Mouse (Mus musculus): Measurements from ENCODE around the gene Foxo6. TPM values are rescaled to one million over a fixed set of nuclear protein-coding genes. Genes with fewer than 3 reads are reported as not detected.

Gene Foxo6
- total RNA-seq, 2 experiments from 2014 or later = 8.8 to 10.2 TPM

DNA sequence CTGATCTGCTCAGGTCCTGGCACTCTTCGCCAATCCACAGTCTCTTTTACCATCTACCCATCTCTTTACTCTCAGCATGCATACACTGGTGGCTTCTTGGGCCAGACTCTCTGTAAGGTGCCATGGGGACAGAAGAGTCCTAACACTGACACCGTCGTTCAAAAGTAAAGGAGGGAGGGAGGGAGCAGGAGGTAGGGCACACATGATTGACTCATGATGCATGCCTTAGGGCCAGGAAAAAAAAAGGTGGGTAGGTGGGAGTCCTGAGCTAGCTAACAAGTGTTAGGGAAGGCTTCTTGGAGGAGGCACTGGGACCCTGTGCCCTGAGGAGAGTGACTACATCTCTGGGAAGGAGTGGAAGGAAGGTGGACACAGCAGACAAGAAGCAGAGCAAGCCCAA is 1.9 kb downstream of the Foxo6 start:
- DNase-seq (ENCODE audit: low spot score in 2 of 2) = no peak

DNA sequence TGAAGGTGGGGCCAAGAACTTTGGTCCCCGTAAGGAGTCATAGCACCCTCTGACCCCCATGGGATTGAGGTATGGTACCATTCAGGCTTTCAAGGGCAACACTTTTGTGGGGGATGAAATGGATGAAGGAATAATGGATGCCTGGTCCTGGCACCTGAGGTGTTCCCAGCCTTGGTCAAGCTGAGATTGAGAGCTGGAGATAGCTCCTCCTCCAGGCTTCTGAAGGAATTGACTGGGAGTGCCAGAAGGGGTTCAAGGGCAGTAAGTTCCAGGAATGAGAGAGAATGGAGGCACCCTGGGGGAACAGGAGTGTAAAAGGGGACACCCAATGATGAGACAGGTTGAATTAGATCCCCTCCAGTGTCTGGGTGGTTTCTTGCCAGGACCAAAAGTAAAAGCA is 3.0 kb downstream of the Foxo6 start:
- DNase-seq (ENCODE audit: low spot score in 2 of 2) = no peak

DNA sequence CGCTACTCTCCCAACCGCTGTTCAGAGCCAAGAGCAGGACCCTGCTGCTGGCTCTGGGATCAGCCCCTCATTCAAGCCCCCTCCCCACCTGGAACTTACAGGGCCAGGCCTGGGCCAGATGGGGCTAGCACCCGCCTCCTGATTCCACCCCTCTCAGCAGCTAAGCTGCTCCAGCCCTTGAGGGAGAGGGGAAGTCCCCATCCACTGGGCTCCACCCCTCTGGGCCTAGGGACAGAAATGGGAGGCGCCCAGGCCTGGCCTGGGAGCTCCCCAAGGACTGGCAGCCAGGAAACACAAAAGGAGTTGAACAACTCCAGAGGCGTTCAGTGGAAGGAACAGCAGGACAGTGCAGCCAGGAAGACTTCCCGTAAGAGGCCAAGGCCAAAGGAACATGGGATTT is 4.0 kb downstream of the Foxo6 start:
- DNase-seq (ENCODE audit: low spot score in 2 of 2) = peak; percentile 54 to 67

DNA sequence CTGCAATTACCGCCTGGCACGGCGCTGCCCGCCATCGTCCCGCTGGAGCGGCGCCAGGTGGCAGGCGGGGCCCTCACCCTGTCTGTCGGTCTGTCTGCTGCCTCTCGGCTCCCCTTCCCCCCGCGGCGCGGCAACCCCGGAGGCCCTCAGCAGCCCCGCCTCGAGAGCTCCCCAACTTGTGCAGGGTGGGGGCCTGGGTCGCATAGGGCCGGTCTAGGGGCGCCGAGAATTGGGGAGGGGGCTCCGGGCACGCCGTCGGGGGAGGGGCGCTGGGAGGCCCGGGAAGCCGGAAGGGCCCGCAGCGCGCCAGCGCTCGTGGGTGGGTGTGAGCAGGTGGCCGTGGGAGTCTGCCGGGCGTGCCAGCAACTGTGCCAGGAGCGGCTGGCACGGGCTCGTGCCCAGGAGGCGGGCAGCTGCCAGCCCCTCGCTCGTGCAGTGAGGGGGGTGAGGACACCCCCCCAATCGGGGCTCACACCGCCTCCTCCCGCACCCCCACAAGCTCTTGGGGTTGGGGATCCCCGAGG is 4.5 kb downstream of the Foxo6 start:
- peak; percentile 57 to 64 for DNase-seq (ENCODE audit: low spot score in 2 of 2)

DNA sequence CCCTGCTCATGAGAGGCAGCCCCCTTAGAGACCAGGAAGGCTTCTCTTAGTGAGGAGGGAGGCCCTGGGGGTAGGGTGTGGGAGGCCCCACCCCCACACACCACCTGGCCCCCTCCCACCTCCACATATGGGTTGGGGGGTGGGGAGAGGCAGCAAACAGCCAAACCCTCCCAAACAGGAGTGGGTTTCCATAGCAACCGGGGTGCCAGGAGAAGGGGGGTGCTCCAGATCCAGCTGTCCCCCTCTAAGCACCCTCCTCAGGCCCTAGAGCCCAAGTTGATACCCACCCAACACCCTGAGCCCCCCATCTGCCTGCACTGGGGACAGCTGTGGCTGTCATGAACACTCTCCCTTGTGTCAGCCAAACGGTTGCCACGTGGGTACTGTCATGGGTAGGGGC is 6.1 kb downstream of the Foxo6 start:
- no peak for DNase-seq (ENCODE audit: low spot score in 2 of 2)

DNA sequence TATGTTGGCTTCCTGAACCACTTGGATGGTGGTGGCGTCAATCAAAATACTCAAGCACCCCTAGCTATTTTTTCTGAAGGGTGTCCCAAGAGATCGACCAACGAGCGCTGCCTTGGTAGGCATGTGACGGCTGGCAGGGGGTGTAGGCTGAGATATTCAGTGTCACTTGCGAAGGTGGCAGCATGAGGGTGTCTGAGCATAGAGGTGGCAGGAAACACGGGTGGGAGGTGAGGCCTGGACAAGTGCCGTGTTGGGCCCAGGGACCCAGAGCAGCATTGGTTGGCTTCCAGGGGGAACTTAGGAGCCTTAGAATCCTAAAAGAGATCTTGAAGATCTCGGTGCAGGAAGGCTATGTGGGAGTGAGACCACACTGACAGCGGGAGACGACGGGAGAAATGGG is 6.7 kb downstream of the Foxo6 start:
- no peak for DNase-seq (ENCODE audit: low spot score in 2 of 2)

DNA sequence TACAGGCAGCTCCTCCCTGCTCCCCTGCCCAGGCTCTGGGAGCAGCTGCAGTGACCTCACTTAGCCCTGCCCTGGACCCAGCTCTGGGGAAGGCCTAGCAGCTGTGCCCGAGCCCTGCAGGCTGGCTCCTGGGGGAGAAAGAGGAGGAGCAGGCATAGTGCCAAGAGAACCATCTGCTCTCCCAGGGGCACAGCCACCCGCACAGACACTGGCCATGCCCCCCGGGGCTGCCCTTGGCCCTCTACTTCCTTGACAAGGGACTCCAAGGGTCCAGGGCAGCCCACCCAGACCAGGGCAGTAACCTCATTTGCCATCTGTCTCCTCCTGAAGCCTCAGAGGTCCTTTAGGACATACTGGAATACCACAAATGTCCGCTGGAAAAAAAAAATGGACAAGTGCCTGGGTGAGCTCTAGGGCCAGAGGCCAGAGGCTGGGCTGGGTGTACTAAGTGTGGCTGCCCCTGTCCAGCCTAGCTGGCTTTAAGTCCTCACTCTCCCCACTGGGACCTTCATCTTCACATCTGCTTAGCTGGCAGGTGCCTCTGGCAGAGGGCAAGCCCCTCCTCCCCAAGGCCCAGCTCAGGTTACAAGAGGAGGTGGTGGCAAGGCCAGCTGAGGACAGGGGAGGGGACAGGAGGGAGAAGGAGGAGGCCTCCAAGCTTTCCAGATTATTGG is 9.8 kb downstream of the Foxo6 start:
- peak; percentile 49 to 76 for DNase-seq (ENCODE audit: low spot score in 2 of 2)

DNA sequence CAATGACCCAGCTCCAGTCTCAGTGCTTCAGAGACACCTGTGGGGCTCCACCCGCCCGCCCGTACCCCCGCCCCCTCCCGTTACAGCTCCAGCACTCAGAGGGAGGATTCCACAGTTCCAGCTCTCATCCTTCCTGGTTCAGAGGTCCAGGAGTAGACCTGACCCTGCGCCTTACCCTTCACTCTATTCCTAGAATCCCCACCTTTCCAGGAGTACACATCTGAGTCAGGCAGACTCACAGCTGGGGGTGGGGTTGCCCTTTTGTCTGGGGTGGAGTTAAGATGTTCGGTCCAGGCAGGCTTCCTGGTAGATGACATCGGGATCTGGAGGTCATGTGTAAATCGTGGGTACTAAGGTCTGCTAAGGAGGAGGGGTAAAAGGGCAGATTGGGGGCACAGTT is 11.7 kb downstream of the Foxo6 start:
- DNase-seq (ENCODE audit: low spot score in 2 of 2) = no peak

DNA sequence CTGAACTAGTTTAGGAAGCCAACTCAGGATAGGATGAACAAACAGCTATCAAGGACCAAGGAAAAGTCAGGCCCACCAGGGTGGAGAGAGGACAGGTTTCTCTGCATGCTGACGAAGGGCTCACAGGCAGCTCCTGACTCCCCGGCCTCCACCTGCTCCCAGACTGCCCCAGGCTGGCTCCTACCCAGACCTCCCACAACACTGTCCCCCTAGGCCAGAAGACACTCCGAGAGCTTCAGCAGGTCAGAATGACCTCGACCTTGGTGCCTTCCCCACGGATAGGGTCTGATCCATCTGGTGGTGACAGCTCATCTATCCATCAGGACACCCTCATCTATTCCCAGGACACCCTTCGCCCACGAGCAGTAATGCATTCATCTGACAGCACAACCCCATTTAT is 13.6 kb downstream of the Foxo6 start:
- DNase-seq (ENCODE audit: low spot score in 2 of 2) = no peak

DNA sequence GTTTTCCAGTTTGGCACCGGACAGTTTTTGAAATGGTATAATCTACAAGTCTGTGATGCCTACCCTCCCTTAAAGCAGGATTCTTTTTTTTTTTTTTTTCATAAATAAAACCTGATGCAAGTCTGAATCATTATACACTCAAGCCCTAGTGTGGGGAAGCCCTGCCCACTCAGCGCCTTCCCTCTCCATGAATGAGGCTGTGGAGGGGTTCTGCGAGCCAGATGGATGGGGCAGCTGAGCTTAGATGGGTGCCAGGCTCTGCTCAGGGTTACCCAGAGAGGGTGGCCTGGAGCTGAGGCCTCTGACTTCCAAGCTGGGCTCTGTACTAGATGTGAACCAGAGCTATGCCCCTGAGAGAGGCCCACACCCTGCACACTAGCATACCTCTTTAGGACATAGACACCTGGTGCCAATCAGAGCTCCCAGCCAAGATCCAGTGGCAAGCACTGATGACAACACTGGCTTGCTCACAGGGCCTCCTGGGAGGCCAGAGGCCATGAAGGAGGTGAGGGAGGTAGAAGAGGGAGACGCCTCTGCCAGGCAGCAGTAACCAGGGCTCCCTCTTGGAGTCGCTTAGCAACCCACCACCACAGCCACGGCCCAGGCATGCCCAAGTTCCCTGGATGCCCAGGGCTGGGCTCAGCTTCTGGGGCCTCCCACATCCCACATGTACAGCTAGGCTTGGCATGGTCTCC is 15.1 kb downstream of the Foxo6 start:
- no peak for DNase-seq (ENCODE audit: low spot score in 2 of 2)

DNA sequence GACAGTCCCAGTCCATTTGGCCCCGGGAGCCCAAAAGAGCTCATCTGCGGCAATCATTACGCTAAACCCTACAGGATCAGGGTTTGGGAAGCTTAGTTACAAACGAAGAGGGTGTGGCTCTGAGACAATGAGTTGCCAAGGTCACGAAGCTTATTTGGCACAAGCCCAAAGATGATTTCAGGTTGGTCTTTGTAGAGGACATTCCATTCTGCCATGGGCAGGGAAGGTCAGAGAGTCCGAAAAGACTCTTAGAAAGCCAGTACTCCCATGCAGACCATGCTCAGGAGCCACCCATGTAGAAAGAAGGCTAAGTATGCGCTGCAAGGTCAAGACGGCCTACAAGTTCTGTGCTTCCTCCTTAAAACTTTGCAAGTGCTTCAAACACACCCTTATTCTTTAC is 15.9 kb downstream of the Foxo6 start:
- no peak for DNase-seq (ENCODE audit: low spot score in 2 of 2)

DNA sequence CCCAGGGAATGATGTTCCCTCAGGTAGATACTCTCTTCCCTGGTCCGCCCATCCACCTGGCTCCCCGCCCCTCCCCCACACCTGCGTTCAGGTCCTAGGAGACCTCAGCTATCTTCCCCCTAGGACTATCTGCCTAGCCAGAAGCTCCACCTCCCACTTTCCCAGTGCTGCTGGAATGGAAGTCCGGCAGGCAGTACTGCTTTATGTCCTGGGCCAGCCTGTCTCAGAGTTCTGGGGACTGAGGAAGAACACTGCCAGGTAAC is 16.3 kb downstream of the Foxo6 start:
- no peak for DNase-seq (ENCODE audit: low spot score in 2 of 2)

DNA sequence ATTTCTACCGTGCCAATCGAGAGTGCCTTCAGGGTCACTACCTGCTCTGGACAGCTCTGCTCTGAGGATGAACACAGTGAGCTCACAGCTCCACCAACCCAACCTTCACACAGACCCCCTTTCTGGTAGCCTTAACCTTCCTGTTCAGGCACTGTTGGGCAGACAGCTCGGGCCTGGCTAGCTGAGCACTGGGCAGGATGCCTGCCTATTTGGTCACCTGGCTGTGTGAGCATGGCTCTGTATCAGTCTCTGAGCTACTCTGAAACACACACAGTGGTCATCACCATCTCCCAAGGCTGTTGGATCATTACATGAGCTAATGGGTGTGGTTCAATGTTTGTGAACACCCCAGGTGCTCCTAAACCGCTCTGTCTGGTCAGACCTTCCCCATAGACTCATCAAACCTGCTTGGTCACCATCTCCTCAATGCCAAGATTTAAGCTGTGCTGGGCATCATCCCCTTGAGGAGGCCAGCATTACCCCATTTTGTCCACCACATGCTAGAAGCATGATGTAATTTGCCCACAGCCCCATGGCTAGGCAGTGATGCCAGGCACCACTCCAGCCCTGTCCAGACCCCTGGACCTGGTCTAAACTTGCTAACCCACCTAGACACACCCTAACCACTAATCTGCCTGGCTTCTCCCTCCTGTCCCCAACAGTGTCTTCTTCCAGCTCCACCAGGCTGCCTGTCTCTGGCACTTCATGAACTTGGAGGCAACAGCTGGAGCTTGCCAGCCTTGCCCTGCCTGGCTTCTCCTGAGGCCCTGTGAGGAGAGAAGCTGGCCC is 16.8 kb downstream of the Foxo6 start:
- no peak for DNase-seq (ENCODE audit: low spot score in 2 of 2)

DNA sequence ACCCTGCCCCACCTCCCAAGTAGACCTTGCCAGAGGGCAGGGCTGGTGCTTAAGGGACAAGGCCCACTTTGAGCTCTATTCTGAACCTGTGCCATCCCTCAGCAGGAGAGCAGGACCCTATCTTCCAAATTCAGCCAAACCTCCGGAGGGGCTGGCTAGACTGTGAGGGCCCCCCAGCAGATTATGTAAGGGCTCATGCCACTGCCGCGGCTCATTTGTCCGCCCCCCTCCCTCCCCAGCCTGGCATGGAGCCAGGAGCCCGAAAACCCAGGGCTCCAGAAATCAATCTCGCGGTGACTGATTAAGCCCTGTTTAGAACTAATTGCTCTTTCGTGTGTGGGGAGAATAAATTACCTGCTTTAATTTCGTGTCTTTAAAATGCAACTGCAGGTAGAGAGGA is 17.7 kb downstream of the Foxo6 start:
- no peak for DNase-seq (ENCODE audit: low spot score in 2 of 2)

DNA sequence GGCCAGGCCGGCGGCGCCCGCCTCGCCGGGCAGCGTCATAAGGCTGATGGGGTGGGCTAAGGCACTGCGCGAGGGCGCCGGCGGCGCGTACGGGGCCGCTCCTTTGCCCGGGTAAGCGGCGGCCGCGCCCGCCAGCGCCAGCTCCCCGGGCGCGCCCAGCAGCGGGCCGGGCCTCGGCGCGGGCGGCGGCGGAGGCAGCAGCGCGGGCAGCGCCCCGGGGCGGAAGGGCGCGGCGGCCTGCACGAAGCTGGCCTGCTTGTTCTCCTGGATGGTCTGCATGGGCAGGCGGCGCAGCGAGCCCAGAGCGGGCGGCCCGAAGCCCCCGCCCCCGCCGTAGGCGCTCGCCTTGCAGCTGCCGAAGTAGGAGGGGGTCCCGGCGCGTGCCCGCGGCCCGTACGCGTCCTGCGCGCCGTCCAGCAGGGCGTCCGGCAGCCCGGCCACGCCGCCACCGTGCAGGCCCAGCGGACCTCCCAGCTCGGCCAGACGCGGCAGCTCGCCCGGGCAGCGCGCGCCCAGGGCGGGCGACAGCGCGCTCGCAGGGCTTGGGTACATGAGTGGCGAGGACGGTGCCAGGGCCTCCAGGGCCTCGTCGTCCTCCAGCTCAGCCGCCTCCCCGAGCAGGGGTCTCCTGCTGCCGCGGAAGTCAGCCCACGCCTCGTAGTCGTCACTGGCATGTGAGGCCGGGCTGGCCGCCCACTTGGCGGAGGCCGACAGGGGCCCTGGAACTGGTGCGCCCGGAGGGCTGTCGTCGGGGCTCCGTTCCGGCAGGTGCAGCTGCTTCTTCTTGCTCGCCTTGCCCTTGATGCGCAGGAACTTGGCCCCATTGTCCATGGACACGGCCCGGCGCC is 18.7 kb downstream of the Foxo6 start:
- DNase-seq (ENCODE audit: low spot score in 2 of 2) = peak in 1 of 2 experiments; percentile 48

DNA sequence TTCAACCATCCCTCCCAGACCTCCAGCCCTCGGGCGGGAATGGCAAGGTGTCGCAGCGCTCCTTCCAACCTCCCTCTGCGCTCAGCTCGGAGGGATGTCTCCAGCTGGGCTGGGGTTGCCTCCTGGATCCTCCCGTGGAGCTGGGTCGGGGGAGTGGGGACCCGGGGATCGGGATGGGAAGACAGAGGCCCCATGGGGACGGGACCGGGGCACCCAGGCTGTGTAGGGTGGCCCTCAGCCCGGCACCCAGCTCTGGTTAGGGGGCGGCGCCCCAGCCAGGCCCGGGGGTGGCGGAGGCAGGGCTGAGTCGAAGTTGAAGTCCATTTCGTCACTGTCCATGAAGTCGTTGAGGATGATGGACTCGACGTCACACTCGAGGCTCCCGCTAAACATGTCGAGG is 19.5 kb downstream of the Foxo6 start:
- DNase-seq (ENCODE audit: low spot score in 2 of 2) = no peak

DNA sequence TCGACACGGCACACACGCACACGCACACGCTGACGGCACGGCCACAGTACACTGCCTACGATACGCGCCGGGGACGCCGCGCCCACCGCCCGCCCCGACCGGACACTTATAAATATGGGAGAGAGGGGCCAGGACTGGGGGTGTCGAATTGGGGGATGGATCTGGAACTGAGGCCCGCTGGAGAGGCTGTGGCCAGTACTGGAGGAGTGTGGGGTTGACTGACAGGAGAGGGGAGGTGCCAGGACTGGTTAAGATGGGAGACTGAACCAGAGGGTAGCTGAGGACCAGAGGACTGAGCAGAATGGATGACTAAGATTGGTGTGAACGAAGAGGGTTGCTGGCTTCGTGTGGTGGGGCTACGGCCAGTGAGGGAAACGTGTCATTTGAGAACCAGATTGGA is 20.0 kb downstream of the Foxo6 start:
- DNase-seq (ENCODE audit: low spot score in 2 of 2) = no peak

DNA sequence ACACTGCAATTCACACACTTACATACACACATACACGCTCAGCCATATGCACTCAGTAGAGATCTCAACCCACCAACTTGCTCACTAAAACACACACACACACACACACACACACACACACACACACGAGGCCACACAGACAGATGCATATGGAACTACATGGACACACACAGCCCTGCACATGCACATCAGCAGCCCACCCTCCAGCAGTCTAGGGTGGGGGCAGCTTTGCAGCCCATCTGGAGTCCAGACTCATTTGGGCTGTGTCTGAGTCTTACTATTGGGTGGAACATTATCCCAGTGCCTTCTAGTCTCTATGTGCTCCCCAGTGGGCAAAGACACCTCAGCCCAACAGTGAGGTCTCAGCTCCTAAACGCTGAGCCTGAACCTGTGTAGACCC is 23.0 kb downstream of the Foxo6 start:
- no peak for DNase-seq (ENCODE audit: low spot score in 2 of 2)

DNA sequence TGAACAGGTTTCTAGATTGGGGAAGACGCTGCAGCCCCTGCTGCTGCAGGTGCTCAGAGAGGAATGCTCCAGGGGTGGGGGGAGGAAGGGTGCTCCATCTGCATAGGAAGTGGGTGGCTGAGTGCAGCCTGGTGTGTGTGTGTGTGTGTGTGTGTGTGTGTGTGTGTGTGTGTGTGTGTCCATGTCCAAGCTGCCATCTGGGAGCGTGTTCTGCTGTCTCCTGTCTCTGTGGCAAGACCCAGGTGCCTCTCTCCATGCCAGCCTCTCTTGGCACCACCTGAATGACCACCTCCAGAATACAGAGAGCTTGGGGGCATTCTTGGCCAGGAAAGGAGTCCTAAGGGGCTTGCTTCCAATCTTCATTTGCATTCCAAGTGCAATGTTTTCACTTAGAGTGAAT is 24.4 kb downstream of the Foxo6 start:
- DNase-seq (ENCODE audit: low spot score in 2 of 2) = no peak

DNA sequence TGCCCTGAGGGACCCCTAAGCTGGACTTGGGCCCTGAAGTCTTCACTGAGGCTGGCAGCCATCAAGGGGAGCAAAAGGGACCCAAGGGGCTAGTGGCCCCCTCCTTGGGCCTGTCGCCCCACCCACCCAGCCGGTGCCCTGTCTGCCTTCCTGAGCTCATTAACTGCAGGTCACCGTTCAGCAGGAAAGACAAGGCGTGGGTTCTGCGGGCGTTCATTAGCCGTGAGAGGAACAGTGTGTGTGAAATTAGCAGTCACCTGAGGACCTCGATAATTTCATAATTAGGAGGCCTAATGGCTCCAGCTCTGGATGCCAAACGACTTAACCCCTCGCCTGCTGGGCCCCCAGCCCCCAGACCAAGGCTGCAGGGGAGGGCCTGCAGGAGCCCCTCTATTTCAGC is 24.9 kb downstream of the Foxo6 start:
- no peak for DNase-seq (ENCODE audit: low spot score in 2 of 2)

DNA sequence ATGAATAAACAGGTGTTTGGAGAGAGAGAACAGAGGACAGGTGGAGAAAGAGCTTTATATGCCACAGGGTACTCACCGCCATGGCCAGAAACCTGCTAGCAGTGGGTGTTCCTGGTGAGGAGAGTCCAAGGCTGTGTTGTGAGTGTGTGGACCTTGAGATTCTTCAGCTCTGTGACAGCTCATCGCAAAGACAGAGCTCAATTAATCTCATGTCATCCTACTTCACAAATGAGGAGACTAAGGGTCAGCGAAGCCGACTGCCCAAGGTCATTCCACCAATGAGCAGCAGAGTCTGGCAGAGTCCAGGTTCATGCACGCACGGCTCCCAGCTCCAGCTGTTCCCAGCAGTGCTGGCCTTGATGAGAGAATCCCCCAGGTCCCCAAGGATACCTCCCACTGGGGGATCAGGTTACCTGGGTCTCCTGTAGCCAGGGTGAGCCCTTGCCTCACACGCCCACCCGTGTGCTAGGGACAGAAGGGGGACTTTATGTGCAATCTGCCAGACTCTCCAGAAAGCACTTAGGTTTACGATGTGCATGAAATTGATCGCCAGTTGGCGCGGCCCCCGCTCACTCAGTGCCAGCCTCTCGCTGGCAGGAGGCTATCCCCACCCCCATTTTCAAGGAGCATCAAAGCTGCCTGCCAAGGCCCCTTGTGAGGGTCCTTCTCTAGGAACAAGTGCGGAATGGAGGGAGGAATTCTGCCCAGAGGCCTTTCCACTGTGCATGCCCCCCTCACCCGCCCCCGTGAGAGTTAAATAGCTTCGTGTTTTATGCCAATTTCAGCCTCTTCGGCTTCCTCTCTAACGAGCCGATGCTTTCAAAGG is 27.6 kb downstream of the Foxo6 start:
- DNase-seq (ENCODE audit: low spot score in 2 of 2) = no peak
